Mouse (Mus musculus): ENCODE results near the gene Npc1l1.

The Npc1l1 gene

GRCm38 (mm10) chr11:6200570-6200969 is 29.4 kb downstream of the Npc1l1 start:
- no peak for DNase-seq

DNA sequence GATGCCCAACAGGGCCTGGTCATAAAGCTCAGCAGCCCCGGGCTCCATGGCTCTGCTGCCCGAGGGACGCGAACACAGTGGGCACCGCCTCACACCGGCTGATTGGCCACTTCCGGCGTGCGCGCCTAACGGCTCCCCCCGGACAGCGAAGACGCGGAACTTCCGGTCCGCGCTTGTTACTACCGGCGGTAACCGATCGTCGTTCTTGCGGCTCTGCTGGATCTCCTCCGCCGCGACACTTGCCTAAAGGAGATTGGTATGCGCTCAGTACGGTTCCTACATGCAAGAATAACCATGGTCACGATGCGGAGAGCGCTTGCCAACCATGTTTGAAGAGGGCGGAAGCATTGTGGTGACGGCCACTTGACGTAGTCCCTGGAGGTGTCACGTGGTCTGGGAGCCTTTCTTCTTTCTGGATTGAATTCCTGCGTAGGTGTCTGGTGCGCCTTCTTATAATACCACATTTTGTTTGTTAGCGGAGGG is 29.8 kb downstream of the Npc1l1 start, which contains the start of gene Nudcd3:
TSS of gene Nudcd3 (minus strand) at position 329 of the 483 bp plus-strand sequence.
- peak; percentile 92 to 94 for DNase-seq

GRCm38 (mm10) chr11:6199410-6200086 is 30.4 kb downstream of the Npc1l1 start, which contains the start of gene A730071L15Rik:
Gene A730071L15Rik (plus strand): TSS chr11:6200029.
- peak in 1 of 2 experiments; percentile 21 for DNase-seq

DNA sequence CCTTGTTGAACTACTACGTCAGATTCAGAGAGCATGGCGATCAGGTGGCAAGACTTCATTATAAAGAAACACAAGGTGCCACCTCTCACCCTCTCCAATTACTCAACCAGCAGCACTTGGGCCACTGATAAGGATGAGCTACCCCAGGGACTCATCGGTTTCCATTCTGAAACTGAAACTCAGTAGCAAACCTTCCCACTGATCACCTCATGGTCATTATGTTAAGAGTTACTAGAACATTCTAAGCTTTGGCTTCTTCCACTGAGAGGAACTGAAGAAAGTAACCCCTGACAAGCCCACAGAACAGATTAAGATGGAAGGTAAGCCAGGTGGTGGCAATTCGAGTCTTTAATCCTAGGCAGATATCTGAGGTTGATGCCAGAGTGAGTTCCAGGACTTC is 31.5 kb downstream of the Npc1l1 start:
- DNase-seq, result no peak

DNA sequence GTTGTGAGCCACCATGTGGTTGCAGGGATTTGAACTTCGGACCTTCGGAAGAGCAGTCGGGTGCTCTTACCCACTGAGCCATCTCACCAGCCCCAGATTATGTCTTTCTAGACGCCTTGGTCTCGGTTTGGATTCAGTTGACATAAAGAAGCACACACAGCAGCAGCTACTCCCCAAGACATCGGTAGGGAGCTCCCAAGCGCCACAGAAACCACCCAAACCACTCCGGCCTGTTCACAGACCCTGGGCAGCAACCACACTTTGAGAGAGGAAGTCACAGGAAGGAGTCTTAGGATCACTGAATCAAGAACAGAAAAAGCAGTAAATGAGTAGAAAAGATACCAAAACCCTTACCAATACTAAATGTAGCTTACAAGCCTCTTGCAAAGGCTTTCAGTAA is 33.2 kb downstream of the Npc1l1 start:
- no peak for DNase-seq

- DNase-seq, result peak; percentile 96 to 97
Observed at GRCm38 (mm10) chr11:6187878-6188277, 42.1 kb downstream of the Npc1l1 start.

DNA sequence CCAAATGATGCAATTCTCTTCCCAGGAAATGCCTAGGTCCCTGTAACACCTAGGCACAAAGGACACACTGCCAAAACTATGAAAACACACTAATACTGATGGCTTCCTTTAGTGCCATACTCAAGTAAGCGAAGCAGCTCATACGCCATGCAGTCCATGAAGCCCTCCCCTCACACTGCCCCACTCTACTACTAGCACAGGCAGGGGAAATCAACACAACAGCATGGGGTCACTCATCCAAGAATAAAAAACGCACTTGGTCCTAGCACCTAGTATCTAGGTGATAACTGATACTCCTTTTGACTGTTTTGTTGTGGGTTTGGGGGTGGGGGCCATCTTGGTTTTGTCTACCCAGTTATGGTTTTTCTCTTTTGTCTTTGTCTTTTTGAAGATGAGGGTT is 42.5 kb downstream of the Npc1l1 start:
- DNase-seq, result no peak

GRCm38 (mm10) chr11:6184202-6184935 is 45.6 kb downstream of the Npc1l1 start:
- no peak for DNase-seq

GRCm38 (mm10) chr11:6183246-6183645 is 46.7 kb downstream of the Npc1l1 start:
- no peak for DNase-seq

- no peak for DNase-seq
Observed at GRCm38 (mm10) chr11:6180811-6181399, 49.0 kb downstream of the Npc1l1 start.

DNA sequence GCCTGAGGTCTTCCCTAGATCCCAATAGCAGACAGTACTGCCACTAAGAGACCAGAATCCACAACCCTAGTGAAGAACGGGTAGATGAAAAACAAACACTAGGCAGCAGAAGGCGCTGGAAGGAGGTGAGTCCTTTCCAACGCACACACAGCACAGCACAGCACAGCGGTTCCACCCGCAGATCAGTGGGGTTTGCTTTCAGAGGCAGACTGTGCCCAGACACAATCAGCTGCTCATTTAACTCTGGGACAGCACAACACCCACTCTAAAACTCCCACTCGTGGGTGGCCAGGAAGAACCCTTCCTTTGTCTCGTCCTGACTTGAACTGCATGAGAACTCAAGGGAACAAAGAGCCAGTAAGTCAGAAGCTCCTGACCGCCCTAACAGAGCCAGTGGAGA is 50.7 kb downstream of the Npc1l1 start:
- DNase-seq, result peak in 1 of 2 experiments; percentile 8

- peak in 1 of 2 experiments; percentile 11 for DNase-seq
Observed at GRCm38 (mm10) chr11:6178673-6179166, 51.2 kb downstream of the Npc1l1 start.

GRCm38 (mm10) chr11:6177781-6178420 is 52.0 kb downstream of the Npc1l1 start:
- DNase-seq, result no peak

- no peak for DNase-seq
Observed at GRCm38 (mm10) chr11:6175506-6175905, 54.4 kb downstream of the Npc1l1 start.

DNA sequence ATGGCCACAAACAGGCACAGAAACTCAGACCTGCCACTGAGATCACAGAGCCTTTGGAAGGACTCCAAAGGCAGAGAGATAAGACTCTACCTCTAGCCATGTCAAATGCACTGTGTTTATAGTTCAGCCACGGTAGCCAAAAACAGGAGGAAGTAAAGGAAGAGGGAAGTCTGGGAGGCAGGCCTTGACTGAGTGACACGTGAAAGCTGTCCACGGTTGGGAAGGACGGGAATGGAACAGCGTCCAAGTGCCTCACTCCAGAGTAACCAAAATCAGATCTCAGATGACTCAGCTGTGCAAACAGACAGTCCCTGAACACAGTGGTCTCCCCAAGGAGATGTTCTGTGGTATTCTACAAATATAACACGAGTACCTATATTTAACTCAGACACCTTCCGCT is 55.2 kb downstream of the Npc1l1 start:
- DNase-seq, result peak; percentile 38 to 48

DNA sequence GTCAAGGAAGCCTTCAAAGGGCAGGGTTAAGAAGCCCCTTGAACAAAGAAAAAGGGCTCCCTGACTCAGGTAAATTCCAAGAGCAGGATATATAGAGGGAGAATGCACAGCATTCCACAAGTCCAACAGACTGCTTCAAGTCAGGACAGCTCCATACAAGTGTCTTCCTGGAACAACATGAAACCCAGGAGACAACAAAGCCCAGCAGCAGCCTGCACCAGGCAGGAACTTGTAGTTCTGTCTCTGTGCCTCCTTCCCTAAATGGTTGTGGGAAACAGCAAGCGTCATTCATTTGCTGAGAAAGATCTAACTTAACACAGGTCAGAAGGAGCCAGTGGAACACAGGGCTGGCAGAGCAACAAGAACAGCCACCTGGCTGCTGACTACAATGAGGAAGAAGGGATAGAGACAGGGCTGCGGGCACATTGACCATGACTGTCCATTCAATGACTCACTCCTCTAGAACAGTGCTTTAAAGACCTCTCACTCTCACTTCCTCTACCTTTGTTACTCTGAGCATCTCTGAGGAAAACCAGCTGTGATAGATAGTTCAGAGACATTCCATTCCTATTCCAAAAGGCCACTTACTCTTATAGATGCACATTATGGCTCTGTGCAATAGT is 60.8 kb downstream of the Npc1l1 start:
- peak in 1 of 2 experiments; percentile 45 for DNase-seq

GRCm38 (mm10) chr11:6166351-6166750 is 63.6 kb downstream of the Npc1l1 start:
- peak in 1 of 2 experiments; percentile 18 for DNase-seq

GRCm38 (mm10) chr11:6165391-6166081 is 64.4 kb downstream of the Npc1l1 start:
- no peak for DNase-seq

DNA sequence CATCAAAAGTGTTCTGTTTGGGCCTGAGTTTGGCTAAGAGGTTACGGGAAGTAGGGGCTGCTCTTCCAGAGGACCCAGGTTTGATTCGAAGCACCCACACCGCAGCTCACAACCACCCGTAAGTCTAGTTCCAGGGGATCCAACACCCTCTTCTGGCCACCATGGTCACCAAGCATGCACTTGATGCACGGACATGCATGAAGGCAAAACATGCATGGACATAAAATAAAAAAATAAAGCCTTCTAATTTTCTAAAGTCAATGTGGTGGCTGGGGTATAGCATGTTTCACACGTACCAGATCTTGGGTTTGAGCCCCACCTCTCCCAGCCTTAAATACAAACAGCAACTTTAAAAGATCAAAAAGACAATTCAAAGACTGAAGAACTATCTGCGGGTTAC is 65.2 kb downstream of the Npc1l1 start:
- DNase-seq, result no peak

- DNase-seq, result no peak
Observed at GRCm38 (mm10) chr11:6163706-6164105, 66.2 kb downstream of the Npc1l1 start.

- no peak for DNase-seq
Observed at GRCm38 (mm10) chr11:6163062-6163461, 66.9 kb downstream of the Npc1l1 start.

- no peak for DNase-seq
Observed at GRCm38 (mm10) chr11:6161549-6161948, 68.4 kb downstream of the Npc1l1 start.
